Mouse (Mus musculus): ENCODE measurements around the gene Cd209e. TPM values are rescaled to one million over a fixed set of nuclear protein-coding genes. Genes with fewer than 3 reads are reported as not detected.
"Not testable (repeated sequence)": the region's sequence is repeated elsewhere in the genome, so short reads cannot be mapped to it uniquely, and the experiment has no call there.

Cd209e gene
- not detected in 2 replicates for polyA plus RNA-seq (2012; rRNA removed)

GRCm38 (mm10) chr8:3854209-3854608 is at the start of gene Cd209e:
Cd209e (minus strand) TSS chr8:3854309.
- H3K4me3 ChIP-seq (ENCODE audit: low read depth, low read length): no peak within 1 kb of the TSS
- no peaks in the 10 kb centered on the region for H3K36me3 ChIP-seq (ENCODE audit: control insufficient read depth, insufficient read depth, low read length)
- TF ChIP-seq CTCF (IDR thresholded peaks at IDR 0.05; ENCODE audit: extremely low read depth, insufficient read length, insufficient replicate concordance, low read depth, low read length) (no peak), POLR2A (IDR thresholded peaks at IDR 0.05; ENCODE audit: low read depth, low read length) (no peak)
- no peak within 1 kb of the TSS for H3K27ac ChIP-seq (ENCODE audit: insufficient read depth, low read depth, low read length)
- no peaks in the 10 kb centered on the region for H3K27me3 ChIP-seq (ENCODE audit: control insufficient read depth, insufficient read depth, low read length)
- WGBS: 59% methylated on average over 2 of the region's 2 CpGs
- no peaks in the 10 kb centered on the region for H3K4me1 ChIP-seq (ENCODE audit: control insufficient read depth, insufficient read depth, insufficient read length, low read length)

DNA sequence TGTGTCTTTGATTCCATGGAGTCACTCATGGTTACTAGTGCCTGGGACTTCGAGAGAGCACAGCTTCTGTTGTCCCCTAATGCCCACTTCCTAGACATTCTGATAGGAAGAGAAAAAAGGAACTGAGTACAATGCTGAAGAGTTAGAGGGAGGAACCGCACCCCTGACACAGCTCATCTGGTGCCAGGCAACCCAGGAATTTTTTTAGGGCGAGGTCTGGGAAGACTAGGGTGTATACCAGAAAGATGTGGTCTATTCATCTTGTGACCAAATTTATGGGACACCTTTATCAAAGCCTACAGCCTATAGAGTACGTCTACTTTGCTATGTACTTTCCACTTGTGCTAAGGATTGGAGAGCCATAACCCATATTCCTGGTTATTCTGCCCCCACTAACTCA is 24.3 kb upstream of the Cd209e start, which contains the start of gene Cd209d:
Gene Cd209d (minus strand): TSS at position 101 of the 400 bp plus-strand sequence.
- no peak for TF ChIP-seq POLR2A (IDR thresholded peaks at IDR 0.05; ENCODE audit: low read depth, low read length)
- no peak for TF ChIP-seq CTCF (IDR thresholded peaks at IDR 0.05; ENCODE audit: extremely low read depth, insufficient read length, insufficient replicate concordance, low read depth, low read length)
- H3K36me3 ChIP-seq (ENCODE audit: control insufficient read depth, insufficient read depth, low read length): no peaks in the 10 kb centered on the region
- WGBS: 49% methylated on average over 4 of the region's 4 CpGs
- no peak within 1 kb of the TSS for H3K4me3 ChIP-seq (ENCODE audit: low read depth, low read length)
- no peak within 1 kb of the TSS for H3K27ac ChIP-seq (ENCODE audit: insufficient read depth, low read depth, low read length)
- no peaks in the 10 kb centered on the region for H3K4me1 ChIP-seq (ENCODE audit: control insufficient read depth, insufficient read depth, insufficient read length, low read length)
- H3K27me3 ChIP-seq (ENCODE audit: control insufficient read depth, insufficient read depth, low read length): no peaks in the 10 kb centered on the region

DNA sequence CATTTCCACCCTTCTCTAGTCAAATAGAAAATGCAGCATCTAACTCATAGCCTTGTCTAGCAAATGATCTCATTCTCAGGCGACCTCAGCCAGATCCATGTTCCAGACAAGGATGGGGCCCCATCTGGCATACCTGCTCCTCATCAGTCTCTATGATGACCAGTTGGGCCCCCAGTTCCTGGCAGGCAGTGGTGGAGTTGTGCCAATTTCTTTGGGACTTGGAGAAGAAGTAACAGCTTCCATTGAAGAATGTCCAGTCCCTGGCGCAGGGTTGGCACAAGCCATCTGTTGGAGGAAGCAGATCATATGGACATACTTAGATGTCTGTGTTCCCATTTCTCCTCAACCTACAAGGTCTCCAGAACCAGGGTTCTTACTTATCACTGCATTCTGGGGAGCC is 22.0 kb upstream of the Cd209e start:
- no peaks in the 10 kb centered on the region for H3K27me3 ChIP-seq (ENCODE audit: control insufficient read depth, insufficient read depth, low read length)
- H3K36me3 ChIP-seq (ENCODE audit: control insufficient read depth, insufficient read depth, low read length): no peaks in the 10 kb centered on the region
- no peak overlapping the region for H3K4me3 ChIP-seq (ENCODE audit: low read depth, low read length)
- TF ChIP-seq POLR2A (IDR thresholded peaks at IDR 0.05; ENCODE audit: low read depth, low read length) (no peak), CTCF (IDR thresholded peaks at IDR 0.05; ENCODE audit: extremely low read depth, insufficient read length, insufficient replicate concordance, low read depth, low read length) (no peak)
- H3K27ac ChIP-seq (ENCODE audit: insufficient read depth, low read depth, low read length): no peak overlapping the region
- H3K4me1 ChIP-seq (ENCODE audit: control insufficient read depth, insufficient read depth, insufficient read length, low read length): no peaks in the 10 kb centered on the region
- 83% methylated on average over 2 of the region's 2 CpGs for WGBS

GRCm38 (mm10) chr8:3862736-3863135 is 8.6 kb upstream of the Cd209e start:
- H3K27me3 ChIP-seq (ENCODE audit: control insufficient read depth, insufficient read depth, low read length); H3K4me3 ChIP-seq (ENCODE audit: low read depth, low read length); H3K4me1 ChIP-seq (ENCODE audit: control insufficient read depth, insufficient read depth, insufficient read length, low read length); H3K36me3 ChIP-seq (ENCODE audit: control insufficient read depth, insufficient read depth, low read length); H3K27ac ChIP-seq (ENCODE audit: insufficient read depth, low read depth, low read length): not testable (repeated sequence)

GRCm38 (mm10) chr8:3803091-3803490 is 51.0 kb downstream of the Cd209e start:
- 85% methylated on average over 14 of the region's 14 CpGs for WGBS
- no peaks in the 10 kb centered on the region for H3K36me3 ChIP-seq (ENCODE audit: control insufficient read depth, insufficient read depth, low read length)
- TF ChIP-seq CTCF (IDR thresholded peaks at IDR 0.05; ENCODE audit: extremely low read depth, insufficient read length, insufficient replicate concordance, low read depth, low read length) (no peak), POLR2A (IDR thresholded peaks at IDR 0.05; ENCODE audit: low read depth, low read length) (no peak)
- H3K27me3 ChIP-seq (ENCODE audit: control insufficient read depth, insufficient read depth, low read length): no peaks in the 10 kb centered on the region
- no peaks in the 10 kb centered on the region for H3K4me1 ChIP-seq (ENCODE audit: control insufficient read depth, insufficient read depth, insufficient read length, low read length)
- H3K27ac ChIP-seq (ENCODE audit: insufficient read depth, low read depth, low read length): no peak overlapping the region
- no peak overlapping the region for H3K4me3 ChIP-seq (ENCODE audit: low read depth, low read length)

Other genes with a start within 250 kb of the Cd209e start
- gene Xab2, start 233.0 kb downstream of the Cd209e start, polyA plus RNA-seq (2012; rRNA removed): 18.1 and 44.3 TPM in 2 replicates
- 1.8 and 2.5 TPM in 2 replicates for gene Pet100, start 232.8 kb downstream of the Cd209e start, polyA plus RNA-seq (2012; rRNA removed)
- not detected in 2 replicates for gene Pcp2, start 228.8 kb downstream of the Cd209e start, polyA plus RNA-seq (2012; rRNA removed)
- 134 and 330 TPM in 2 replicates for gene Stxbp2, start 223.4 kb downstream of the Cd209e start, polyA plus RNA-seq (2012; rRNA removed)
- 0.23 and 0.38 TPM in 2 replicates for gene Retn, start 198.5 kb downstream of the Cd209e start, polyA plus RNA-seq (2012; rRNA removed)
- gene Mcemp1, start 188.6 kb downstream of the Cd209e start, polyA plus RNA-seq (2012; rRNA removed): 0.14 TPM in 1 of 2 replicates, not detected in the other
- gene Fcor, start 181.9 kb downstream of the Cd209e start, polyA plus RNA-seq (2012; rRNA removed): 1.6 TPM in 1 of 2 replicates, not detected in the other
- 17.9 and 32.1 TPM in 2 replicates for gene Trappc5, start 178.0 kb downstream of the Cd209e start, polyA plus RNA-seq (2012; rRNA removed)
- gene Fcer2a, start 160.1 kb downstream of the Cd209e start, polyA plus RNA-seq (2012; rRNA removed): 1.0 and 4.4 TPM in 2 replicates
- 0.11 TPM in 1 of 2 replicates, not detected in the other for gene Clec4g, start 133.7 kb downstream of the Cd209e start, polyA plus RNA-seq (2012; rRNA removed)
- 0.46 and 0.91 TPM in 2 replicates for gene Cd209a, start 105.3 kb downstream of the Cd209e start, polyA plus RNA-seq (2012; rRNA removed)
- 0.56 TPM in 1 of 2 replicates, not detected in the other for gene Cd209d, start 24.2 kb upstream of the Cd209e start, polyA plus RNA-seq (2012; rRNA removed)
- 0.47 and 0.60 TPM in 2 replicates for gene Cd209b, start 72.5 kb upstream of the Cd209e start, polyA plus RNA-seq (2012; rRNA removed)
- gene Cd209c, start 100.4 kb upstream of the Cd209e start, polyA plus RNA-seq (2012; rRNA removed): 0.14 TPM in 1 of 2 replicates, not detected in the other

Data from small intestine, adult 2 months (tissue).